Mouse (Mus musculus) megakaryocyte progenitor cell, adult 5-6 weeks (primary cell): ENCODE results near the gene Opn3. TPM values are rescaled to one million over a fixed set of nuclear protein-coding genes. Genes with fewer than 3 reads are reported as not detected.

Source experiments
- ATAC-seq: replicated peaks from 2 replicates; pipeline ENCODE4 v1.8.0; 2016; ENCODE audit warnings: mild to moderate bottlenecking, moderate TSS enrichment, inconsistent platforms; ENCODE audit not compliant: poor library complexity
- total RNA-seq, 2 experiments: library from RNA; stranded (forward) in 1 of 2; stranded (reverse) in 1 of 2; fragments of 157-497, 149-512 nt in 1 of 2; fragments of 200-1000 nt in 1 of 2; gene quantifications; 2 replicates each; pipeline versions ENCODE4 v1.2.3 to v1.2.4; 2015 to 2017

The Opn3 gene
- 0.25 and 0.88 TPM in 2 replicates for total RNA-seq (2015)
- total RNA-seq (2017), result 0.30 and 0.37 TPM in 2 replicates

GRCm38 (mm10) chr1:175692246-175692996, at the start of gene Opn3, which contains the start of gene Chml:
TSS of gene Opn3 (minus strand) at chr1:175692776.
TSS of gene Chml (minus strand) at chr1:175692901.
- ATAC-seq, result peak; percentile 82

GRCm38 (mm10) chr1:175725771-175726170, 33.2 kb upstream of the Opn3 start:
- no peak for ATAC-seq

DNA sequence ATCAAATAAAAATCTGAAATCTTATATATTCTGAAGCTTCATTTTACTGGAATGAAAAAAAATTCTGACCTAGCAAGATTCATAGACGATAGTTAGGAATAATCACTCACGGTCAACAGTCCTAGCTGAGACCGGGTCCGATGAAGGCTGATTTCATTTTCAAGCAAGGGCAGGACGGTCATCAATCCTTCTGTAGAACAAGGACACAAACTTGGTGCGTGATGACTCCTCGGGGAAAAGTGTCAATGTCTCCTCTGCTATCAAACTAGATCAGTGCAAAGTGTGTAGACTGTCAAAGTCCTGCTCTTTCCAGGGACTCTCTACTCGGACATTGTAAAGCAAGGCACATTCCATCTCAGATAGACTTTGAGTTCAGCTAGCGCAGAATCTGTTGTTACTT, 24.3 kb upstream of the Opn3 start:
- no peak for ATAC-seq

- ATAC-seq, result no peak
Measured at GRCm38 (mm10) chr1:175712338-175712909, 19.8 kb upstream of the Opn3 start.

GRCm38 (mm10) chr1:175708013-175708412, 15.4 kb upstream of the Opn3 start:
- peak; percentile 85 for ATAC-seq

DNA sequence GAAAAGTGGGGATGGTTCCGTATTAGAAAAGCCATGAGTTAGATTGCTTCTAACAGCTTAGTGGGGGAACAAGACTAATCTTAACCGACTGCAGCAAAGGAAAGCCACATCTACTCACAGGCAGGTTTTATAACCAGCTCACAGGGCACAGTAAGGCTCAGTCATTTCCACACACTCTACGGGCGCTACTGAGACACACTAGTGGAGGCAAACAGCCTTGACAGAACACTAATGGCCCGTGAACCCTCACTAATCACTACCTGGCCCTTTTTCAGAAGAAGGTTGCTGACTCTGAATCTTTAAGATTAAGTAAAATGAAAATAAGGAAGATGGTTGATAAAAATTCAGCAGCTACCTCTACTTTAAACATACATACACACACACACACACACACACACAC, 15.0 kb upstream of the Opn3 start:
- ATAC-seq, result peak; percentile 35

DNA sequence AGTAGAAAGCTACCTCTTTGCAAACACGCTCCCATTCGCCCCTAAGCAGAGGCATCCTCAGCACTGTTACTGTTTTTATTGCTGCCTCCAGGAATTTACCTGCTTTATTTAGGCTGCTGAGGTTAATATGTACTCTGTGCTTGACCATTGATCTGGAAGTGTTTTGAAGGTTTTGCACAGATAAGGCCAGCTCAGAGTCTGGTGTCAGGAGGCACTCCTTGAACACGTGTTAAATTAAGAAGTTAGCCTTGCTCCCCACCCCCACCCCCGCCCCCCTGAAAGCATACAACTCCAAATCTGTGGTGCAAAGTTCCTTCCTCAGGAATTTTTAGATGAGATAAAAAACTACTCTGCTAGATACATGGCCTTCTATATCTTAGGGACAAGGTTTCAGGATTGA, 8.6 kb upstream of the Opn3 start:
- ATAC-seq, result no peak

DNA sequence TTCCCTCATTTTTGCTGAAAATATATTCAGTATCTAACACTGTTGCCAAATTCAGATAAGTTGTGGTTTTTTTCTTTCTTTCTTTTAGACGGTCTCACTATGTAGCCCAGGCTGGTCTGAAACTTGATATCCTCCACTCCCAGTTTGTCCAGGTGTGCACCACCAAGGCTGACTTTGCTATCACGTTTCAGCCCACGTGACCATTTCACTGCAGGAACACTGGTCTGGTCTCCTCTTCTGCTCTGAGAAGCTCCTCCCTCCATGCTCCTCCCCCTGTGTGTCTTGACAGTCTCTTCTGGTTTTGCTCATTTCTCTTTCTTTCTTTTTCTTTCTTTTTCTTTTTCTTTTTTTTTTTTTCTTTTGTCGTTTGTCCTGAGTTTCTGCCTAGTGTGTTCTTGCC, 7.2 kb upstream of the Opn3 start:
- ATAC-seq, result peak; percentile 64

DNA sequence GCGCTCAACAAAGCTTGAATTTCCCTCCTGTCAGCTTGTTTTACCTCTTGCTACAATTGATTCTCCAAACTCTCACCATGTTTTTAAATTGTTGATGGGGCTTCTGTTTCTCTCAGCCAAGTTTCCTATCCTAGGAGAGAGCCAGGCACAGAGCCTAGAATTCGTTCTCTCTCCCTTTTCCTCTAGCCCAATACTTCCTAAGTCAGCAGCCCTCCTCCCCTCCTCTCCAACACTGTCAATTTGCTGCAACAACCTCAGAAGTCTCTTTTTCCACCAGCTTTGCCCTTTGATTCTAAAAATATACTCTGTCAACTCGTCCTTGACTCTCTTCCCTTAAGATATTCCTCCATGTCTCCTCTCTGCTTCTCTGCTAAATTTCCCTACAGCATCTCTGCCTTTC, 6.8 kb upstream of the Opn3 start:
- no peak for ATAC-seq

DNA sequence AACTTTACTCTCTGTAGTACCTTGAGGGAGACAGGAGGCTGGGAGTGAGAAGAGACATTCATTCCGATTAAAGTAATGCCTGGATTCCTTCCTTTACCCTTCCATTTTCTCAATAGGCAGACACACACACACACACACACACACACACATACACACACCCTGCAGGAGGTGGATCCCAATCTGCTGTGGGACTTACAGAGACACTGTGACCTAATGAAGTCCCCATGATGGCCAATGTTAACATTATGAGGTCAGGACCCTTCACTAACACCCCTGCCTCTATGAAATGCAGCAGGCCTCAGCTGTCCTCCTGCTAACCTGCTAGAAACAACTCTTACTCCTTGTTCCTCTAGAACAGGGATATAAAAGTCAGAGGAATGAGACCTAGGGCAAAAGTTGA, 5.7 kb upstream of the Opn3 start, which contains the start of gene Wdr64:
Gene Wdr64 (plus strand): TSS at position 301 of the 400 bp plus-strand sequence.
- no peak for ATAC-seq

- ATAC-seq, result peak; percentile 20
Measured at GRCm38 (mm10) chr1:175693429-175693960, 919 bp upstream of the Opn3 start.

- ATAC-seq, result no peak; the same call in 1 of the 2 replicates
Measured at GRCm38 (mm10) chr1:175692997-175693361, 403 bp upstream of the Opn3 start.

- peak; percentile 4 for ATAC-seq
Measured at GRCm38 (mm10) chr1:175691686-175692245, 810 bp downstream of the Opn3 start.

DNA sequence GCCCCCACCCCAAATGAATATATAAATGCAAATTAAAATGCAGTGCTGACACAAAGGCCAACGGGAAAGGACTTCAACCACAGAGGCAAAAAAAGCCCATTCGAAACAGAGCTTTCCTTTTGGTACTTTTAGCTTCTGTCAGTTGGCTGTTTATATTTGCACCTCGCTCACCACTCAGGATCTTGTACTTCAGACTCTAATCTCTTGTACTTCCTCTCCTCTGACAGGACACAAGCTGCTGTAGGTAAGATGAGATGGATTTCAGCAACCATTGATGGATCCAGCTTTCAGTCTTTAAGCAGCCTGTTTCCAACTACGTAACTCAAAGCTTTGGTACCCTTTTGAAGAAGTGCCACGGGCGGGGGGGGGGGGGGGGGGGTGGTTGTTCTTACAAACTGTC, 11.6 kb downstream of the Opn3 start:
- no peak for ATAC-seq

DNA sequence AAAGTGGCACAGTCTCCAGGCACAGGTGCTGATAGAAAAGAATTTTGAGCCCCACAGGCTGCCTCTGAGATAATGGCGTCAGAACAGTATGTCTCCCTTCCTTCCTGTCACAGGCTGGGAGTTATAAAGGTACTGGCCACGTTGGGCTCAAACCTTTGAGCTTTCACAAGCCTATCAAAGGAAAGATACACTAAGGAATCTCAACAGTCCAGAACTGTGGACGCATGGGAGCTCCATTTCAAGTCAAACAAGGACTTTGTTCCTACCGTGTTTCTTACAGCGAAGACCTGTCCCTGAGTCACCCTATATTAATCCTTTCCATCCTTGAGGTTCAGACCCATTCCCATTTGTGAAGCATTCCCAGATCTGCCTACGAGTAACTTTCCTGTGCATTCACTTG, 15.1 kb downstream of the Opn3 start:
- no peak for ATAC-seq

GRCm38 (mm10) chr1:175675116-175675515, 17.5 kb downstream of the Opn3 start:
- no peak for ATAC-seq

DNA sequence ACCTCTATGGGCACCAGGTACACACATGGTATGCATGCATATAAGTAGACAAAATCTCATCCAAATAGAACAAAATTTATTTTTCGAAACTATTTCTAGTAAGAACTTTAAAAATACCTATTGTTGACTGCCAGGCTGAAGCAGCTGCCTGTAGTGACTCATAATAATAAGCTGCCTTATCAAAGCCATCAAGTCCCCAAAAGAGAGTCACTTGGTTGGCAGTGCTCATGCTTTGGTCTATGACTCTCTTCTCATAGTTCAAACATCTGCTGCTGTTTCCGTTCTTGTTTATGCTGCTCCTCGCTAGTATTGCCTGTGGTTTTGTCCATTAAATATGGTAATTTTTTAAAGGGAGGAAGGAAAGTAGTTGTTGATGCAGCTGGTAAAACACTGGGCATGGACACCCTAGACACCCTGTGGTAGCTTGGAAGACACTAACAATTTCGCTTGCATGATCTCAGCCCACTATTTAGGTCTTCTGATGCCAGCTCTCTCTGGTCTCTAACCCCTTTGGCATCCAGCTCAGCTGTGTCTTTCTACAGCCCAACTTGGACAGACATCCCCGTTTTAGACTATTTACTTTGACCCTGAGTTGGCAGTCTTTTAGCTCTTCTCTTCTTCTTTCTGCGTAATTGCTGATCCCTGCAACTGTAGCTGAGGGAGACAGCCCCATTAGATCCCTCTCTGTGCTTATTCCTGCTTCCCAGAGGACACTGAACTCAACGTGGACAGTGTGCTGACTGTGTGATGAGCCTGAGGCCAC, 18.8 kb downstream of the Opn3 start:
- ATAC-seq, result no peak

DNA sequence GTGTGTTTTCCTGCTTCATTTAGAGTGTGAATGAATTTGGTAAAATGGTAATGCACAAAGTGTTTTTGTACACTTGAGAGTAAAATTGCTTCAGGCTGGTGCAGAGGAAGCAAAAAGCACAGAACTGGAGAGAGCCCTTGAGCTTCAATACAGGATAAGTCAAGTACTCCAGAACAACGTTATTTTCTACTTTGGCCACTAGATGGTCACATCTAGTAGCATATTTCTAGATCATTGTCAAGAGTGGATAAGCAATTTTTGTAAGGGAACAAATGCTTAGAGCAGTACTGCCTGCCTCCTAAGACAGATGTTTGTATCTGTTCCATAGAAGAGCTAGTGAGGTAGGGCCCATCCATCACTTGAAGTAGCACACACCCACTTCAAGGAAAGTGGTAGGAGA, 20.9 kb downstream of the Opn3 start:
- peak; percentile 42 for ATAC-seq

DNA sequence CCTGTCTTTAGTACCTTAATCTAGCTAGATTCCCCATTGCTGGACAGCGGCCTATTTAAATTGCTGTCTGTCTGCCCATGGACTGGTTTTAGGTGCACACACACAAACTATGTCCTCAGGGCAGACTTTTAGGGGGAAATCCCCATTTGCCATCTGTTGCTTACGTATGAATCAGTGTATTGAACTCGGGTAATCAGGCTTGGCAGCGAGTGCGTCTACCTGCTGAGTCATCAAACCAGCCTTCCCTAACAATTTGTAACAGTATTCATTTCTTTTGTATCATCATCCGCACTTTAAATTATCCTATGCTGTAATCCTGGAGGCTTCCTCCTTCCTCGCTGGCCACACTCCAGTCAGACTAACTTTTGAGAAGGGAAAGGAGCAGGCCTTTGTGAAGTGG, 22.5 kb downstream of the Opn3 start:
- no peak for ATAC-seq

GRCm38 (mm10) chr1:175669456-175669855, 23.1 kb downstream of the Opn3 start:
- ATAC-seq, result no peak
